Mouse (Mus musculus) monocyte, adult 2 months (primary cell): ENCODE data around the gene Tigd3.
A peak's percentile ranks its signal among the peaks of the same experiment; 100 is the strongest.

Experiments used
- DNase-seq, 2 experiments: peaks; one replicate each; pipeline ENCODE4 v3.0.0; 2022; ENCODE audit warnings: low spot score in 2 of 2, low read depth in 1 of 2

Tigd3 gene

GRCm38 (mm10) chr19:5894002-5894678, at the start of gene Tigd3:
Gene Tigd3 (minus strand): TSS chr19:5894149.
- DNase-seq, result peak; percentile 60 to 63

- DNase-seq, result no peak
Observed at GRCm38 (mm10) chr19:5943404-5943803, 49.5 kb upstream of the Tigd3 start.

GRCm38 (mm10) chr19:5942581-5942980, 48.6 kb upstream of the Tigd3 start:
- no peak for DNase-seq

DNA sequence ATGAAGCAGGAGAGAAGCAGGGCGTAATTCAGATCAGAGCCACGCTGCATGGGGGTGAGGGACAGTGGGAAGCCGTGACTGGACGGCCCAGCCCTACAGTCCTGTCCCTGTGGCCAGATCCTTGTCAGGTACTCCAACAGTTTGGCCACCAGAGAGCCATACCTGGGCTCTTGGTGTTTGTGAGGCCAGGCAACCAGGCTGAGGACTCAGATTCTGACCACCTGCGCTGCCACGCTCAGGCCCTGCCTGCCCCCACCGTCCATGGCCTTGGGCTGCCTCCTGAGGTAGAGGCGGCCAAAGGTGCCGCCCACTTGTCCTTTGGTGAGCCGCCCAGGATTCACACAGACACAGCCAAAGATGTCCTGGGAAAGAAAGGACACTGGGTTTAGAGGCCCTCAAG, 46.7 kb upstream of the Tigd3 start:
- no peak for DNase-seq

- DNase-seq, result no peak
Observed at GRCm38 (mm10) chr19:5940173-5940572, 46.2 kb upstream of the Tigd3 start.

DNA sequence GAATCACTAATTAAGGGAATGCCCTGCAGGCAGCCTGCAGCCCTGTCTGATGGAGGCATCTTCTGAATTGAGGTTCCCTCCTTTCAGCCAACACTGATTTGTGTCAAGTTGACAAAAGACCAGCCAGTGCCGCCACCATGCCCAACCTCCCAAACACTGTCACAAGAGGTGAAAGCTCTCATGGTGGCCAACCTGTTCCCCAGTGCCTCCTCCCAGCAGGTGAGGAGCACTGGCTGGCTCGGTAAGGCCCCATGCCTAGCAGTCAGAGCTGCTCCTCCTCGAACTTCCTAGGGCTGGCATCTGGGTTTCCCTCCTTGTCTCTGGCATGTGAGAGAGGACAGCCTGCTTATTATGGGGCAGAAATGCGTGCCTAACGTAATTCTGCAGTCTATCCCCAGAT, 45.8 kb upstream of the Tigd3 start:
- no peak for DNase-seq

- DNase-seq, result no peak
Observed at GRCm38 (mm10) chr19:5938516-5938915, 44.6 kb upstream of the Tigd3 start.

DNA sequence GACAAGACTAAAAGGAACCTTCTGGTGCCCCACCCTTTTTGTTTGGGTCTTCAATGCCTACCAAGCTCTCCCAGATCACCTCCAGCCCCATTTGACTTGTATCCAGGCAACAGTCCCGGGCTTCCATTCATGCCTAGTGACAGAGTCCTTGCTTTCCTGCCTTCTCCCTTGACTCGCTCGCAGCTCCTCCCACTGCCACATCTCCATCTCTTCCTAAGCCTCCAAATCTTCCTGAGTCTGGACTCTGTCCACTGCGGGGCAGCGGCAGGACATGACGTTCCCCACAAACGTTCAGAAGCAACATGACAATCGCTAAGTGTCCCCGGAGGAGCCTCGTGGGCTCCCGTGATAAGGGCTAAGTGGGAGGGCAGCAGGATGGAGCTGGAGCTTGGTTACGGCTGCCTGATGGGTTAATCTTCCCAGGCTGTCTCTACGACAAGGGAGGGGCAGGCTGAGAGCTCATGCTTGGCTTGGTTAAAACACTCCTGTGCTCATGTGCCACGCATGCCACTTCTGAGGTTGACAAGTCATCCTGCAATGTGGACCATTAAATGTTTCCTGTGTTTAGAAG, 44.0 kb upstream of the Tigd3 start:
- no peak for DNase-seq

DNA sequence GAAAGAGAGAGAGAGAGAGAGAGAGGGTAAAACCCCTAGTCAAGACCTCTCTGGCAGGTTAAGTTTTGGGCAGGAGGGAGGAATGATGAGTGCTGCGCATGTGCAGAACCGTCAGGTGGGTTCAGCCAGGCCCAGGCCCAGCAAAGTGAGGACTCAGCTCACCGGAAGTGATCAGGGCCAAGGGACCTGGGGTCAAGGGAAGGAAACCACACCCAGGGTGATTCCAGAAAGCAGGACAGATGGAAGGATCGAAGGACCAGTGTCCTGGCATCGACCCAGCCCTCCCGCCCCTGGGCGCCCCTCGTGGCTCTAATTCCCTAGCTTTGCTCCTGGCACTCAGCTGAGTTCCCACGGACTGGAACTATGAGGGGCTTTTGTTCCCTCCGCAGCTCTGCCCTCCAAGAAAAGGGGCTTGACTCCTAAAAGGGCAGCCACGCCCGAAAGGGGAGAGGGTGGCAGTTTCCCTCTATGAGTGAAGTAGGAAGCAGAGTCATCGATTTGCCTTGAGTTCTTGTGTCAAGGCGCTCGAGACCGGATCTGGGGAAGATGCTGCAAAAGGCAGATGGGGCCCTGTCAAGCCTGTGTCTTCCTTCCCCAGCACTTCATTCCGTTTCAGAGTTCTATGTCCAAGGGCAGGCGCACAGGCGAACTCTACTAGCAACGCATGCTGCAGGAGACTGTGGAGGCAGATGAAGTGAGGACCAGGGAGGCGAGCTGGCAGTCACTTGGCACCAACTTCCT, 43.3 kb upstream of the Tigd3 start:
- DNase-seq, result no peak

DNA sequence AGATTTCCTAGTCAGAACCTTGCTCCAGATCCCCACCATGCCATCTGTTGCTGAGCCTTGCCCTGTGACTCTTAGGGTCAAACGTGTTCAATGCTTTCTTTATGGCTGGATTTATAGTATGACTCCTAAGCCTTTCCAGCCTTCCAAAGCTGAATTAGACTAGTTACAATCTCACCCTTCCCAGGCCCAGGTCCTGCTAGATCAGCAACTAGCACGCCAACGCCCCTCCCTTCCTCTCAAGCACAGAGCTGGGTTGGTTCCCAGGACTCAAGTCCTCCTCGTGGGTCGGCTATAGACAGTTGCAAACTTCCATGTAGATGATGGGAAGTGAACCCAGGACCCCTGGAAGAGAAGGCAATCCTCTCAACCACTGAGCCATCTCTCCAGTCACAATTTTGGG, 41.7 kb upstream of the Tigd3 start:
- no peak for DNase-seq

DNA sequence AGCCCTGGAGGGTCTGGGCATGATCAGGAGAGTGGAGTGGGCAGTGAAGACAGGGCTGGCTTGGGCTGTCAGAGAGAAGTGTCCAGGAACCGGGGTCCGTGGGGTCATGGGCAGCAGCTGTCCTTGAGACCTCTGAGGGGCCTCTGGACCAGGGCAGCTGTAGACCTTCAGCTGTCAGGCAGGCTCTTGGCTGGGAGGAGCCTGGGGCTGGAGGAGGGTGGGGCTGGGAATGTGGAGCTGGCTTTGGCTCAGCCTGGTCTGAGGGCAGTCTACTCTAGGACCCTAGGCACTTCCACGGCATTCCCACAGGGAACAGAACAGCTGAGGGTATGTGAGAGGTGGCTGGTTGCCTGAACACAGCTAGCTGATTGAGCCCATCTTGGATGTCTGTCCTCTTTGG, 41.3 kb upstream of the Tigd3 start:
- no peak for DNase-seq

DNA sequence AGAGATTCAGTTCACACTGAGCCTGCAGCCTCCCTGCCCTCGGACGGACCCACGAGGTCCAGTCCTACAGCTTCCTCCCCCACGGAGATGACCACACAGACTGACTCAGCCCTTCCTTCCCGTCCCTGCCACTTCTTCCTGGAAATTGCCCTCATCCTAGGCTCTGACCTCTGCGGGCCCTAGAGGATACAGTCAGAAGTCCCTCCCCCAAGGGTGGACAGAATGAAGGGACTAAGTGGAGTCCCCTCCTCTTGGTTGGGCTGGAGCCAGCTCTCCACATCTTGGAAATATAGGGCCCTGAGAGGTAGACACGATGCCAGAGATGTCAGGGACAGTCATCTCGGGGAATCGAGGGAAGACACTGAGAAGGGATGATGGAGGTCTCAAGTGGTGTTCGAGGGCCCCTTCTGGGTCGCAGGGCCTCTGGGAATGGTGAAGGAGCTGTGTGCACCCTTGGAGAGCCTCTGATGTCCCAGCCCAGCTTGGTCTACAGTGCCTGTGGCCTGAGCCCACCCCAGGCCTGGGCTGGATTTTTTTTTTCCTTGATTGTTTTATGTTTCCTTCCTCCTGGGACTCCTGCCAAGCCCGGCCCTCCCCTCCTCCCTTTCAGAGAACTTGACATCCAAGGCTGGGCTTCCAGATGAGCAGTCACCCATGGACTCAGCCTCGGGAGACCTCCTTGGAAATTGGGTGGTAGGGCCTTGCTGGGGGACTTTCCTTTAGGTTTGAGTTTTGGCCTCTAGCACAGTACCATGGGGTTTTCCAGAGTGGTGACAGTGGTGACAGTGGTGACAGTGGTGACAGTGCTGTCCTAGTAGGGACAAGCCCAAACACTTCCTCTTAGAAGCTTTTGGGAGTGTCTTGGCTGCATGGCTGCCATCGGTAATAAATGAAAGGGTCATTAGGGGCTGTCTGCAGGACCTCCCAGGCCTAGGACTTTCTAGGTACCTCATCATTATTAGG, 36.0 kb upstream of the Tigd3 start:
- peak in 1 of 2 experiments; percentile 70 for DNase-seq

DNA sequence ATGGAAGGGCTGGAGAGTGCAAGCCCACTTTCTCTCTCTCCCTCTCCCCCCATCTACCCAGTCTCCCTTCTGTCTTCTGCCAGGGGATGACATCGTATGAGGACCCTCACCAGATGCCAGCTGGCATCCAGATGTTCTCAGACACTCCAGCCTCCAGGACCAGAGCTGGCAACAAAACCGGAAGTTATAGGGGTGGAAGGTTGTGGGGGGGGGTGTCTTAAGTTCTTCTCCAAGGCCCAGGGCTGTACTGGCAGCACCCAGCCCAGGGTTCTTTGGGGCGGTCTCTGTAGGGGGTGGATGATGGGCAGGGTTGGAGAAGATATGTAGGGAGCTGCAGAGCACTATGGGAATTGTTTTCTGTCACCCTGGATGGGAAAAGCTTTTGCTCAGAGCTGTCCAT, 34.6 kb upstream of the Tigd3 start:
- no peak for DNase-seq

DNA sequence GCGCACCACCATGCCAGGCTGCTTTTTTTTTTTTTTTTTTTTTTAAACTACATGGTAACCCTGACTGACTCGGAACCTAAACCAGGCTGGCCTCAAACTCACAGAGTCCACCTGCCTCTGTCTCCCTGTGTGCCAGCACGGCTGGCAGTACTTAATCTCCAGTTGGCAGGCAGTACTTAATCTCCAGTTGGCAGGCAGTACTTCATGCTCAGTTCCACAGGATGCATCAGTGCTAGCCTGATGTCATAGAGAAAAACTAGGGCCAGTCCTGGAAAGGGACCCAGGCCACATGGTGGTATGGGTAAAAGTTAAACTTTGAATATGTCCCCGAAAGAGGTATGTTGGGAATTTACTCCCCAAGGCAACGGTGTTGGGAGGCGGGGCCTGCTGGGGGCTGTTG, 34.2 kb upstream of the Tigd3 start:
- DNase-seq, result no peak

DNA sequence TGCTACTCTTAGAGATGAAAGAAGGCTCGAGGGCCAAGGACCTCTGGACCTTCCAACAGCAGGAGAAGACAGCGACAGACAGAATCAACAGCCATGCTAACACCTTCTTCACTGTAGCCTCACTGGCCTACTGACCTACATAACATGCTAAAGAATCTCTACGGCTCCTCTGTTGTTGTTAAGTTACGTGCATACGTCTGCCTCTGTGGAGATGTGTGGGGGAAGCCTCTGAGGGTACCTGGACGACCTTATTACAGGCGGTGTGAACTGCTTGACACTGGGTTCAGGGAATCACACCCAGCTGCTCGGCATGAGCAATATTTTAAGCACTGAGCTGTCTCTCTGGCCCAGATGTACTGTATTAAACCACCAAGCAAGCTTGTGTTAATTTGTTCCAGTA, 33.6 kb upstream of the Tigd3 start:
- no peak for DNase-seq

DNA sequence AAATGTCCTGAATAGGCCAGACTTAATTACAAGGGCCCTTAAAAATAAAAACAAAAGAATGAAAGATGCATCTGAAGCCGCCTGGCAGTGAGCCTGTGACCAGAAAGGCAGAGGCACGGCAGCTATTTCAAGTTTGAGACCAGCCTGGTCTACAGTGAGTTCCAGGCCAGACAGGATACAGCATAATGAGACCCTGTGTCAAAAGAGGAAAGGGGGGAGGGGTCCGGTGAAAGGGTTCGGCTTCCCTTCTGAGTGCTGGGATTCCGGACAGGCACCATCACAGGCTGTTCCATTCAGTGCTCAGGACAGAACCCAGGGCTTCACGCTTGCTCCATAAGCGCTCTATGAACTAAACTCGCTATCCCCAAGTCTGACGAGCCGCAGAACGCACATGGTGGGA, 33.1 kb upstream of the Tigd3 start:
- DNase-seq, result no peak

DNA sequence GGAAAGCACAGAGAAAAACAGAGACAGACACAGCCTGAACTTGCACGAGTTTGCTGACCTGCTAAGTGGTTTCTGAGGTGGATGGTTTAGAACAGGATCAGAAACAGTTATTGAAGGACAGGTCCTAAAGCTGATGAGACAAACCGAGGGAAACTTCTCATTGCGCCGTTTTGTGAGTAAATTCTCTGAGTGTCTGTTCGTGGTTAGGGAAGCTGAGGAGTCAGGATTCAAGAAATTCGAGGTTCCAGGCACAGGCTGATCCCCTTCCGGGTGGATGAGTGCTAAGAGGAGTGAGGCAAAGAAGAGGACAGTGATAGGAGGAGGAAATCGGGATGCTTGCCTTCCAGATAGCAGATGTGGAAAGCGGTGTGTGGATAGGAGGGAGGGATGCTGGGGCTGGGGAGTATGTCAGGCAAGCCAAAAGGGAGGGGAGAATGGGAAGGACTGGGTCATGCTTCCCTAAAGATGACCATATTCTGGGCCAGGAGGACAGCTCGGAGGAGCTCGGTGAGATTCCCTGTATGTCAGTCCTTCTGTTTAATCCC, 31.4 kb upstream of the Tigd3 start:
- no peak for DNase-seq

DNA sequence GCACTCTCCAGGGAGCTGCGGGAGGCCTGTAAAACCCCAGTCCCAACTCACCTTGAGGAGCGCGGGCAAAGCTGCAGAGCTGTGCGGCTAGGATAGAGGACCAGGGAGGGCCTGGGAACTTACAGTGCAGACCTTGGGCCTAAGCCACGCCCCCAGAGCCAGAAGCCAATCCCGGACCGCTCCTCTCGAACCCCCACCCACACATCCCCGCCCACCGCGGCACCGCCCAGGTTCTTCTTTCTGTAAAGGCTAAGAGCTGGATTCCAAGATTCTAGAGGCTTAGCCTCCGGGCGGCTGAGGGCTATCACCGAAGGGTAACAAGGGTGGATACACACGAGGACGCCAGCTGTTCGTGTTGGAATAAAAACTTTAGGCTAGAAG, 30.8 kb upstream of the Tigd3 start, which contains the start of gene Cdc42ep2:
Gene Cdc42ep2, minus strand, starts transcription at position 104 of the 381 bp plus-strand sequence.
- peak; percentile 66 to 92 for DNase-seq

GRCm38 (mm10) chr19:5923990-5924712, 30.2 kb upstream of the Tigd3 start:
- DNase-seq, result peak; percentile 53 to 76

DNA sequence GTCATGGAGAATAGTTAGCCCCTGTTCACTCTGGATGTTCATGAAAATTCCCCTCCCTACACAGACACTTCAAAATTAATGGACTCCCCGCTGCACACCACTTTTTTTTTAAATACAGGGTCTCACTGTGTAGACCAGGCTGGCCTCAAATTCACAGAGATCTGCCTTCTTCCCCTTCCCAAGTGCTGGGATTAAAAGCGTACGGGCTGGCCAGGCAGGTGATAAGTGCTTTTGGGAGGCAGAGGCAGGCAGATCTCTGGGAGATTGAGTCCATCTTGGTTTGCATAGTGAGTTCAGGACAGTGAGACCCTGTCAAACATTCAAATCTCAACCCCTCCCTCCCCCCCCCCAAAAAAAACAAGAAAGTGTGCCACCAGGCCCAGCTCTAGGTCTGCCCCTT, 29.0 kb upstream of the Tigd3 start:
- no peak for DNase-seq
